Mouse (Mus musculus) lung, adult 2 months (tissue): ENCODE data around the gene Hsf5.

Source experiments
- CTCF ChIP-seq: fragments of 200-500 bp; IDR thresholded peaks from 2 replicates; pipeline ENCODE4 v1.5.1; 2011; ENCODE audit warnings: mild to moderate bottlenecking, low read length, control low read depth; ENCODE audit not compliant: insufficient read depth
- POLR2A ChIP-seq: fragments of 200-500 bp; IDR thresholded peaks from 2 replicates; pipeline ENCODE4 v1.6.1; 2011; ENCODE audit warnings: low read depth, mild to moderate bottlenecking, control low read depth, low read length, borderline replicate concordance; ENCODE audit errors: extremely low read depth

- no peak for TF ChIP-seq CTCF
- no peak for TF ChIP-seq POLR2A
Observed at GRCm38 (mm10) chr11:87698126-87698525, 81.2 kb downstream of the Hsf5 start.
